Mouse (Mus musculus) CD8-positive naive resting alpha-beta T cell, adult 2 months (primary cell): Measurements from ENCODE around the gene Ccdc93.

Experiments used
- DNase-seq, 2 experiments: peaks; one replicate each; pipeline ENCODE4 v3.0.0; 2022; ENCODE audit warnings: low read depth in 2 of 2, low spot score in 2 of 2

Gene Ccdc93

GRCm38 (mm10) chr1:121430938-121431928 lies at the start of gene Ccdc93:
Ccdc93 (plus strand) TSS chr1:121431049.
- peak; percentile 99 for DNase-seq

GRCm38 (mm10) chr1:121381562-121381961 lies 49.3 kb upstream of the Ccdc93 start:
- DNase-seq, result no peak

GRCm38 (mm10) chr1:121388312-121388711 lies 42.5 kb upstream of the Ccdc93 start:
- no peak for DNase-seq

- no peak for DNase-seq
These were observed 42.1 kb upstream of the Ccdc93 start for GRCm38 (mm10) chr1:121388732-121389131.

- DNase-seq, result no peak
These were observed 41.3 kb upstream of the Ccdc93 start for GRCm38 (mm10) chr1:121389574-121389973.

- DNase-seq, result no peak
These were observed 40.8 kb upstream of the Ccdc93 start for GRCm38 (mm10) chr1:121390003-121390402.

GRCm38 (mm10) chr1:121390421-121390820 lies 40.4 kb upstream of the Ccdc93 start:
- no peak for DNase-seq

GRCm38 (mm10) chr1:121390855-121391254 lies 40.0 kb upstream of the Ccdc93 start:
- DNase-seq, result no peak

- no peak for DNase-seq
These were observed 37.7 kb upstream of the Ccdc93 start for GRCm38 (mm10) chr1:121393117-121393516.

- DNase-seq, result no peak
These were observed 36.1 kb upstream of the Ccdc93 start for GRCm38 (mm10) chr1:121394764-121395163.

- DNase-seq, result no peak
These were observed 34.3 kb upstream of the Ccdc93 start for GRCm38 (mm10) chr1:121396501-121396900.

- no peak for DNase-seq
These were observed 32.6 kb upstream of the Ccdc93 start for GRCm38 (mm10) chr1:121398231-121398630.

- no peak for DNase-seq
These were observed 31.6 kb upstream of the Ccdc93 start for GRCm38 (mm10) chr1:121398986-121399881.

- no peak for DNase-seq
These were observed 30.6 kb upstream of the Ccdc93 start for GRCm38 (mm10) chr1:121400243-121400642.

- peak in 1 of 2 experiments; percentile 5 for DNase-seq
These were observed 11.8 kb upstream of the Ccdc93 start for GRCm38 (mm10) chr1:121419084-121419483.

- no peak for DNase-seq
These were observed 11.1 kb upstream of the Ccdc93 start for GRCm38 (mm10) chr1:121419569-121420265.

- DNase-seq, result no peak
These were observed 489 bp upstream of the Ccdc93 start for GRCm38 (mm10) chr1:121430183-121430937.

GRCm38 (mm10) chr1:121435981-121436380 lies 5.1 kb downstream of the Ccdc93 start:
- no peak for DNase-seq

GRCm38 (mm10) chr1:121440535-121441381 lies 9.9 kb downstream of the Ccdc93 start:
- DNase-seq, result peak; percentile 14 to 33
